Mouse (Mus musculus) left cerebral cortex, postnatal 4 days (tissue): ENCODE measurements around the gene Slco2a1. TPM values are rescaled to one million over a fixed set of nuclear protein-coding genes. Genes with fewer than 3 reads are reported as not detected.
A peak's percentile ranks its signal among the peaks of the same experiment; 100 is the strongest.

Source experiments
- DNase-seq: peaks from one replicate; pipeline ENCODE4 v3.0.0-alpha.2; 2022
- intact Hi-C: fragments of 180-260 bp; cut with DNase I; formaldehyde crosslinking; loops from one replicate; pipeline ENCODE4 v1.15.1; 2025
- total RNA-seq, 2 experiments: library from RNA; stranded (reverse); gene quantifications; 2 replicates each; pipeline ENCODE4 v1.2.3; 2021

Gene Slco2a1
- total RNA-seq, 2 experiments from 2014 or later, result 3.9 to 4.7 TPM

- intact Hi-C loops, result no loop called here
- DNase-seq, result no peak
Observed at GRCm38 (mm10) chr9:103113351-103113750, 124.8 kb downstream of the Slco2a1 start.

- DNase-seq, result no peak
- intact Hi-C loops, result no loop called here
Observed at GRCm38 (mm10) chr9:103114326-103114725, 125.8 kb downstream of the Slco2a1 start.

GRCm38 (mm10) chr9:103114901-103115300 lies 126.4 kb downstream of the Slco2a1 start:
- no peak for DNase-seq
- intact Hi-C loops, result no loop called here

- DNase-seq, result no peak
Observed at GRCm38 (mm10) chr9:103116941-103117340, 128.4 kb downstream of the Slco2a1 start.

GRCm38 (mm10) chr9:103117495-103117894 lies 129.0 kb downstream of the Slco2a1 start:
- intact Hi-C loops, result no loop called here
- no peak for DNase-seq

More at GRCm38 (mm10) chr9:103116941-103117340, 128.4 kb downstream of the Slco2a1 start:
- intact Hi-C loops, result no loop called here

- no peak for DNase-seq
- intact Hi-C loops, result no loop called here
Observed at GRCm38 (mm10) chr9:103117951-103118350, 129.4 kb downstream of the Slco2a1 start.

- no peak for DNase-seq
- intact Hi-C loops, result no loop called here
Observed at GRCm38 (mm10) chr9:103118651-103119275, 130.3 kb downstream of the Slco2a1 start.

GRCm38 (mm10) chr9:103119781-103120180 lies 131.3 kb downstream of the Slco2a1 start:
- intact Hi-C loops, result no loop called here
- no peak for DNase-seq

GRCm38 (mm10) chr9:103120231-103120630 lies 131.7 kb downstream of the Slco2a1 start:
- intact Hi-C loops, result no loop called here
- DNase-seq, result no peak

- intact Hi-C loops, result no loop called here
- DNase-seq, result no peak
Observed at GRCm38 (mm10) chr9:103121546-103121945, 133.0 kb downstream of the Slco2a1 start.

GRCm38 (mm10) chr9:103124746-103125145 lies 136.2 kb downstream of the Slco2a1 start:
- no peak for DNase-seq
- intact Hi-C loops, result no loop called here

- intact Hi-C loops, result no loop called here
- DNase-seq, result peak; percentile 36
Observed at GRCm38 (mm10) chr9:103133493-103134124, 145.1 kb downstream of the Slco2a1 start.

- no peak for DNase-seq
- intact Hi-C loops, result no loop called here
Observed at GRCm38 (mm10) chr9:103134450-103135030, 146.0 kb downstream of the Slco2a1 start.

- DNase-seq, result peak; percentile 56
- intact Hi-C loops, result no loop called here
Observed at GRCm38 (mm10) chr9:103139481-103139880, 151.0 kb downstream of the Slco2a1 start.

- intact Hi-C loops, result no loop called here
- DNase-seq, result no peak
Observed at GRCm38 (mm10) chr9:103140384-103140783, 151.9 kb downstream of the Slco2a1 start.

GRCm38 (mm10) chr9:103141266-103141665 lies 152.8 kb downstream of the Slco2a1 start:
- intact Hi-C loops, result no loop called here
- DNase-seq, result no peak

- intact Hi-C loops, result no loop called here
- no peak for DNase-seq
Observed at GRCm38 (mm10) chr9:103143881-103144280, 155.4 kb downstream of the Slco2a1 start.

GRCm38 (mm10) chr9:103145351-103145750 lies 156.8 kb downstream of the Slco2a1 start:
- DNase-seq, result no peak
- intact Hi-C loops, result no loop called here
